Mouse (Mus musculus) olfactory bulb, adult 2 months (tissue): ENCODE measurements around the gene A630001G21Rik. TPM values are rescaled to one million over a fixed set of nuclear protein-coding genes. Genes with fewer than 3 reads are reported as not detected.

Experiments used
- H3K27ac ChIP-seq: fragments of 200-500 bp; 2 replicates; pipeline ENCODE4 v1.5.1; 2012; ENCODE audit warnings: low read depth, low read length; ENCODE audit not compliant: insufficient read depth
- H3K4me1 ChIP-seq: fragments of 200-500 bp; 2 replicates; pipeline ENCODE4 v1.6.1; 2012; ENCODE audit warnings: low read length; ENCODE audit not compliant: control insufficient read depth, insufficient read depth
- H3K4me3 ChIP-seq: fragments of 200-500 bp; 2 replicates; pipeline ENCODE4 v1.5.1; 2012; ENCODE audit warnings: mild to moderate bottlenecking, low read depth, low read length, moderate library complexity; ENCODE audit not compliant: insufficient read depth
- CTCF ChIP-seq: fragments of 200-500 bp; IDR thresholded peaks from 2 replicates; pipeline ENCODE4 v1.5.1; 2012; ENCODE audit warnings: low read depth, mild to moderate bottlenecking, low read length, moderate library complexity; ENCODE audit not compliant: insufficient read depth
- POLR2A ChIP-seq: fragments of 200-500 bp; IDR thresholded peaks from 2 replicates; pipeline ENCODE4 v1.6.1; 2012; ENCODE audit warnings: mild to moderate bottlenecking, low read depth, low read length, moderate library complexity; ENCODE audit not compliant: insufficient read depth
- WGBS: fragments of 180-500 bp; shearing (Covaris S2); methylation state at CpG from one replicate; pipeline ENCODE4 v1.1.7; 2018; 5-methylcytosine and 5-hydroxymethylcytosine counted together
- polyA plus RNA-seq: library from polyadenylated mRNA; stranded (reverse); fragments of >200 nt; gene quantifications from 2 replicates; pipeline ENCODE4 v1.2.4, GENCODE M21; 2012; ENCODE audit warnings: low replicate concordance; ENCODE audit not compliant: missing spikeins, insufficient read depth, insufficient read length

Gene A630001G21Rik
- polyA plus RNA-seq, 1 experiment = not detected

- Histone ChIP-seq H3K4me1 (peaks cover 5% of the 10 kb centered on the region), H3K27ac (no peak overlapping the region), H3K4me3 (no peak overlapping the region)
- WGBS = 91% methylated on average over 3 of the region's 3 CpGs
- TF ChIP-seq CTCF = no peak
- TF ChIP-seq POLR2A = no peak
Measured at GRCm38 (mm10) chr1:85744539-85744938, 33.9 kb downstream of the A630001G21Rik start.

- H3K4me1 ChIP-seq = peaks cover 3% of the 10 kb centered on the region
- TF ChIP-seq POLR2A (no peak), CTCF (no peak)
- WGBS = 23% methylated on average over 2 of the region's 2 CpGs
- no peak overlapping the region for H3K4me3 ChIP-seq
- H3K27ac ChIP-seq = no peak overlapping the region
Measured at GRCm38 (mm10) chr1:85742916-85743505, 35.4 kb downstream of the A630001G21Rik start.

- WGBS = 52% methylated on average over 5 of the region's 5 CpGs
- peaks cover 3% of the 10 kb centered on the region for H3K4me1 ChIP-seq
- H3K27ac ChIP-seq = no peak overlapping the region
- H3K4me3 ChIP-seq = no peak overlapping the region
- TF ChIP-seq CTCF (no peak), POLR2A (no peak)
Measured at GRCm38 (mm10) chr1:85742333-85742732, 36.1 kb downstream of the A630001G21Rik start.

GRCm38 (mm10) chr1:85740923-85741322 is 37.5 kb downstream of the A630001G21Rik start:
- TF ChIP-seq POLR2A (no peak), CTCF (no peak)
- H3K4me3 ChIP-seq = no peak overlapping the region
- WGBS = 89% methylated on average over 6 of the region's 6 CpGs
- peaks cover 3% of the 10 kb centered on the region for H3K4me1 ChIP-seq
- no peak overlapping the region for H3K27ac ChIP-seq

- H3K4me1 ChIP-seq = peaks cover 3% of the 10 kb centered on the region
- no peak overlapping the region for H3K27ac ChIP-seq
- TF ChIP-seq CTCF (no peak), POLR2A (no peak)
- no peak overlapping the region for H3K4me3 ChIP-seq
Measured at GRCm38 (mm10) chr1:85739819-85740218, 38.6 kb downstream of the A630001G21Rik start.

- WGBS = 93% methylated on average over 4 of the region's 4 CpGs
- no peak overlapping the region for H3K27ac ChIP-seq
- TF ChIP-seq CTCF = no peak
- TF ChIP-seq POLR2A = no peak
- peaks cover 3% of the 10 kb centered on the region for H3K4me1 ChIP-seq
- no peak overlapping the region for H3K4me3 ChIP-seq
Measured at GRCm38 (mm10) chr1:85739000-85739399, 39.4 kb downstream of the A630001G21Rik start.

- Histone ChIP-seq H3K4me3 (no peak overlapping the region; the same call in 1 of the 2 replicates), H3K27ac (no peak overlapping the region), H3K4me1 (no peaks in the 10 kb centered on the region)
- no peak for TF ChIP-seq POLR2A
- no peak for TF ChIP-seq CTCF
- WGBS = 37% methylated on average over 18 of the region's 18 CpGs
Measured at GRCm38 (mm10) chr1:85736355-85737184, 41.9 kb downstream of the A630001G21Rik start.

- H3K27ac ChIP-seq = no peak overlapping the region
- WGBS = 72% methylated on average over 13 of the region's 13 CpGs
- no peak for TF ChIP-seq POLR2A
- TF ChIP-seq CTCF = no peak
- no peak overlapping the region for H3K4me3 ChIP-seq
- no peaks in the 10 kb centered on the region for H3K4me1 ChIP-seq
Measured at GRCm38 (mm10) chr1:85735463-85736123, 42.9 kb downstream of the A630001G21Rik start.

GRCm38 (mm10) chr1:85734511-85734910 is 43.9 kb downstream of the A630001G21Rik start:
- TF ChIP-seq POLR2A (no peak), CTCF (no peak)
- WGBS = 73% methylated on average over 1 of the region's 1 CpGs
- H3K27ac ChIP-seq = no peak overlapping the region
- H3K4me1 ChIP-seq = no peaks in the 10 kb centered on the region
- no peak overlapping the region for H3K4me3 ChIP-seq
